Mouse (Mus musculus): Measurements from ENCODE around the gene Tbc1d20. TPM values are rescaled to one million over a fixed set of nuclear protein-coding genes. Genes with fewer than 3 reads are reported as not detected.

Gene Tbc1d20
- total and polyA plus RNA-seq, 2 experiments from 2014 or later = 26.9 to 57.1 TPM

GRCm38 (mm10) chr2:152302862-152303261 is 9.2 kb downstream of the Tbc1d20 start:
- no peak overlapping the region for H3K4me2 ChIP-seq (ENCODE audit: low read depth, low read length, poor library complexity, severe bottlenecking)
- no peak for TF ChIP-seq CTCF (IDR thresholded peaks at IDR 0.05)
- no peaks in the 10 kb centered on the region for H3K4me1 ChIP-seq (ENCODE audit: insufficient read depth, low read length)
- ATAC-seq (ENCODE audit: low FRiP score) (no peak), DNase-seq (ENCODE audit: low spot score) (no peak)
- no peaks in the 10 kb centered on the region for H3K27me3 ChIP-seq (ENCODE audit: insufficient read depth, low read length)
- H3K27ac ChIP-seq (ENCODE audit: low read depth, low read length) = no peak overlapping the region
- H3K9ac ChIP-seq (replicated peaks; ENCODE audit: low read length, poor library complexity, severe bottlenecking) = no peak overlapping the region
- no peaks in the 10 kb centered on the region for H3K9me3 ChIP-seq (ENCODE audit: low read length)
- H3K4me3 ChIP-seq (ENCODE audit: low read depth, low read length) = no peak overlapping the region
- H3K36me3 ChIP-seq (ENCODE audit: insufficient read depth, low read length) = peaks cover 33% of the 10 kb centered on the region
- 88% methylated on average over 2 of the region's 2 CpGs for WGBS

GRCm38 (mm10) chr2:152303781-152304180 is 10.2 kb downstream of the Tbc1d20 start:
- no peak overlapping the region for H3K27ac ChIP-seq (ENCODE audit: low read depth, low read length)
- no peaks in the 10 kb centered on the region for H3K9me3 ChIP-seq (ENCODE audit: low read length)
- H3K4me3 ChIP-seq (ENCODE audit: low read depth, low read length) = no peak overlapping the region
- H3K4me1 ChIP-seq (ENCODE audit: insufficient read depth, low read length) = no peaks in the 10 kb centered on the region
- ATAC-seq (ENCODE audit: low FRiP score) (no peak), DNase-seq (ENCODE audit: low spot score) (no peak)
- peaks cover 42% of the 10 kb centered on the region for H3K36me3 ChIP-seq (ENCODE audit: insufficient read depth, low read length)
- WGBS = 81% methylated on average over 5 of the region's 5 CpGs
- H3K4me2 ChIP-seq (ENCODE audit: low read depth, low read length, poor library complexity, severe bottlenecking) = no peak overlapping the region
- H3K27me3 ChIP-seq (ENCODE audit: insufficient read depth, low read length) = no peaks in the 10 kb centered on the region
- TF ChIP-seq CTCF (IDR thresholded peaks at IDR 0.05) = no peak
- no peak overlapping the region for H3K9ac ChIP-seq (replicated peaks; ENCODE audit: low read length, poor library complexity, severe bottlenecking)

- Histone ChIP-seq H3K36me3 (ENCODE audit: insufficient read depth, low read length) (peaks cover 52% of the 10 kb centered on the region), H3K27ac (ENCODE audit: low read depth, low read length) (no peak overlapping the region), H3K9me3 (ENCODE audit: low read length) (no peaks in the 10 kb centered on the region), H3K27me3 (ENCODE audit: insufficient read depth, low read length) (no peaks in the 10 kb centered on the region), H3K4me3 (ENCODE audit: low read depth, low read length) (no peak overlapping the region), H3K4me2 (ENCODE audit: low read depth, low read length, poor library complexity, severe bottlenecking) (no peak overlapping the region), H3K9ac (replicated peaks; ENCODE audit: low read length, poor library complexity, severe bottlenecking) (no peak overlapping the region), H3K4me1 (ENCODE audit: insufficient read depth, low read length) (no peaks in the 10 kb centered on the region)
- ATAC-seq (ENCODE audit: low FRiP score) = no peak
- DNase-seq (ENCODE audit: low spot score) = no peak
- WGBS = 97% methylated on average over 6 of the region's 6 CpGs
- no peak for TF ChIP-seq CTCF (IDR thresholded peaks at IDR 0.05)
Observed at GRCm38 (mm10) chr2:152305480-152305879, 11.9 kb downstream of the Tbc1d20 start.

GRCm38 (mm10) chr2:152307186-152307585 is 13.6 kb downstream of the Tbc1d20 start:
- WGBS = 91% methylated on average over 3 of the region's 3 CpGs
- H3K4me2 ChIP-seq (ENCODE audit: low read depth, low read length, poor library complexity, severe bottlenecking) = no peak overlapping the region
- DNase-seq (ENCODE audit: low spot score) = no peak
- no peaks in the 10 kb centered on the region for H3K27me3 ChIP-seq (ENCODE audit: insufficient read depth, low read length)
- no peaks in the 10 kb centered on the region for H3K9me3 ChIP-seq (ENCODE audit: low read length)
- no peak overlapping the region for H3K4me3 ChIP-seq (ENCODE audit: low read depth, low read length)
- no peak overlapping the region for H3K9ac ChIP-seq (replicated peaks; ENCODE audit: low read length, poor library complexity, severe bottlenecking)
- no peak for ATAC-seq (ENCODE audit: low FRiP score)
- H3K4me1 ChIP-seq (ENCODE audit: insufficient read depth, low read length) = no peaks in the 10 kb centered on the region
- H3K27ac ChIP-seq (ENCODE audit: low read depth, low read length) = no peak overlapping the region
- no peak for TF ChIP-seq CTCF (IDR thresholded peaks at IDR 0.05)
- H3K36me3 ChIP-seq (ENCODE audit: insufficient read depth, low read length) = peaks cover 69% of the 10 kb centered on the region

GRCm38 (mm10) chr2:152312996-152313395 is 19.4 kb downstream of the Tbc1d20 start:
- Histone ChIP-seq H3K27ac (ENCODE audit: low read depth, low read length) (no peak overlapping the region), H3K4me3 (ENCODE audit: low read depth, low read length) (no peak overlapping the region), H3K4me2 (ENCODE audit: low read depth, low read length, poor library complexity, severe bottlenecking) (no peak overlapping the region), H3K9ac (replicated peaks; ENCODE audit: low read length, poor library complexity, severe bottlenecking) (no peak overlapping the region), H3K9me3 (ENCODE audit: low read length) (no peaks in the 10 kb centered on the region), H3K4me1 (ENCODE audit: insufficient read depth, low read length) (no peaks in the 10 kb centered on the region), H3K36me3 (ENCODE audit: insufficient read depth, low read length) (peaks cover 68% of the 10 kb centered on the region), H3K27me3 (ENCODE audit: insufficient read depth, low read length) (no peaks in the 10 kb centered on the region)
- ATAC-seq (ENCODE audit: low FRiP score) (no peak), DNase-seq (ENCODE audit: low spot score) (no peak)
- no peak for TF ChIP-seq CTCF (IDR thresholded peaks at IDR 0.05)
- 84% methylated on average over 7 of the region's 7 CpGs for WGBS

GRCm38 (mm10) chr2:152313926-152314325 is 20.3 kb downstream of the Tbc1d20 start:
- H3K4me3 ChIP-seq (ENCODE audit: low read depth, low read length) = no peak overlapping the region
- H3K36me3 ChIP-seq (ENCODE audit: insufficient read depth, low read length) = peaks cover 68% of the 10 kb centered on the region
- no peaks in the 10 kb centered on the region for H3K27me3 ChIP-seq (ENCODE audit: insufficient read depth, low read length)
- H3K4me2 ChIP-seq (ENCODE audit: low read depth, low read length, poor library complexity, severe bottlenecking) = no peak overlapping the region
- 94% methylated on average over 6 of the region's 6 CpGs for WGBS
- DNase-seq (ENCODE audit: low spot score) (no peak), ATAC-seq (ENCODE audit: low FRiP score) (no peak)
- no peaks in the 10 kb centered on the region for H3K4me1 ChIP-seq (ENCODE audit: insufficient read depth, low read length)
- no peak overlapping the region for H3K9ac ChIP-seq (replicated peaks; ENCODE audit: low read length, poor library complexity, severe bottlenecking)
- no peak for TF ChIP-seq CTCF (IDR thresholded peaks at IDR 0.05)
- no peaks in the 10 kb centered on the region for H3K9me3 ChIP-seq (ENCODE audit: low read length)
- H3K27ac ChIP-seq (ENCODE audit: low read depth, low read length) = no peak overlapping the region

Data from midbrain, postnatal 0 days (tissue).